Mouse (Mus musculus) kidney, postnatal 0 days (tissue): ENCODE data around the gene Pclo. TPM values are rescaled to one million over a fixed set of nuclear protein-coding genes. Genes with fewer than 3 reads are reported as not detected.
"Not testable (repeated sequence)": the region's sequence is repeated elsewhere in the genome, so short reads cannot be mapped to it uniquely, and the experiment has no call there.

Source experiments
- ATAC-seq: fragments of 200-750 bp; cut with Nextera tagmentation; replicated peaks from 2 replicates; pipeline ENCODE4 v1.8.0; 2017; ENCODE audit warnings: low read depth, moderate number of reproducible peaks, moderate TSS enrichment, moderate library complexity; ENCODE audit not compliant: low FRiP score
- DNase-seq: peaks from one replicate; pipeline ENCODE4 v3.0.0-alpha.2; 2016; ENCODE audit warnings: low spot score
- H3K27ac ChIP-seq: fragments of 300-500 bp; sonication (generic); 2 replicates; pipeline ENCODE4 v1.5.1; 2014; ENCODE audit warnings: mild to moderate bottlenecking
- H3K27me3 ChIP-seq: fragments of 300-500 bp; sonication (generic); 2 replicates; pipeline ENCODE4 v1.6.1; 2014; ENCODE audit warnings: low read length, mixed read lengths; ENCODE audit not compliant: insufficient read depth
- H3K36me3 ChIP-seq: fragments of 300-500 bp; sonication (generic); 2 replicates; pipeline ENCODE4 v1.6.1; 2014; ENCODE audit warnings: low read length, mixed read lengths; ENCODE audit not compliant: insufficient read depth
- H3K4me1 ChIP-seq: fragments of 300-500 bp; sonication (generic); replicated peaks from 2 replicates; pipeline ENCODE4 v1.6.1; 2014; ENCODE audit warnings: antibody characterized with exemption, low read length, mixed read lengths; ENCODE audit not compliant: insufficient read depth
- H3K4me2 ChIP-seq: fragments of 300-500 bp; sonication (generic); 2 replicates; pipeline ENCODE4 v1.6.1; 2014; ENCODE audit warnings: mild to moderate bottlenecking, low read length, moderate library complexity, mixed read lengths
- H3K4me3 ChIP-seq: fragments of 300-500 bp; sonication (generic); replicated peaks from 2 replicates; pipeline ENCODE4 v1.5.1; 2014; ENCODE audit warnings: low read depth, low read length
- H3K9ac ChIP-seq: fragments of 300-500 bp; sonication (generic); 2 replicates; pipeline ENCODE4 v1.6.1; 2014; ENCODE audit warnings: low read depth, low read length
- H3K9me3 ChIP-seq: fragments of 300-500 bp; sonication (generic); replicated peaks from 2 replicates; pipeline ENCODE4 v1.6.1; 2016; ENCODE audit warnings: low read length, inconsistent platforms, mixed read lengths
- CTCF ChIP-seq: IDR thresholded peaks from 2 replicates; pipeline ENCODE4 v1.5.1; 2016; ENCODE audit warnings: antibody characterized with exemption, low read depth, mild to moderate bottlenecking, moderate library complexity
- WGBS: fragments of 180-500 bp; shearing (Covaris S2); extraction: QIAGEN DNeasy Blood & Tissue Kit; methylation state at CpG from one replicate; pipeline ENCODE4 v1.1.7; 2014; 5-methylcytosine and 5-hydroxymethylcytosine counted together
- polyA plus RNA-seq: library from polyadenylated mRNA; unstranded; fragments of >200 nt; fragmentation: Nextera tagmentation; extraction: Ambion mirVana; gene quantifications from 2 replicates; pipeline ENCODE4 v1.2.1, GENCODE M21; 2015

Pclo gene
- polyA plus RNA-seq, 1 experiment from 2014 or later, result 0.42 TPM

DNA sequence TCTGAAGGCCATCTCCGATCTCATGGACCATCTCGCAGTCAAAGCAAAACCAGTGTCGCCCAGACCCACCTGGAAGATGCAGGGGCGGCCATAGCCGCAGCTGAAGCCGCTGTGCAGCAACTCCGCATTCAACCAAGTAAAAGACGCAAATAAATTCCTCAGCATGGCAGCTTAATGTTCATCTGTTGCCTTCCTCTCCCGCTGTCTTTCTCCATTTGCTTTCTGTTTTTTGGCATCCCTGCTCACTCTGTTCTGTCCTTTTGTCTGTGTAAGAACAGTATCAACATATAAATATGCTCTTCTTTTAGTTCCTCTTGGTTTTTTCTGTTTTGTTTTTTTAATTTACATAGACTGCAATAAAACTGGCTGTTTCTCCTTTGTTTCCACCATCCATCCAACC, 279.2 kb downstream of the Pclo start:
- H3K36me3 ChIP-seq, result no peaks in the 10 kb centered on the region
- 84% methylated on average over 9 of the region's 9 CpGs for WGBS
- H3K4me2 ChIP-seq, result no peak overlapping the region
- no peak overlapping the region for H3K4me3 ChIP-seq
- no peaks in the 10 kb centered on the region for H3K9me3 ChIP-seq
- H3K27me3 ChIP-seq, result no peaks in the 10 kb centered on the region
- TF ChIP-seq CTCF, result no peak
- DNase-seq, result no peak
- ATAC-seq, result no peak
- H3K27ac ChIP-seq, result no peak overlapping the region
- no peaks in the 10 kb centered on the region for H3K4me1 ChIP-seq
- H3K9ac ChIP-seq, result no peak overlapping the region

DNA sequence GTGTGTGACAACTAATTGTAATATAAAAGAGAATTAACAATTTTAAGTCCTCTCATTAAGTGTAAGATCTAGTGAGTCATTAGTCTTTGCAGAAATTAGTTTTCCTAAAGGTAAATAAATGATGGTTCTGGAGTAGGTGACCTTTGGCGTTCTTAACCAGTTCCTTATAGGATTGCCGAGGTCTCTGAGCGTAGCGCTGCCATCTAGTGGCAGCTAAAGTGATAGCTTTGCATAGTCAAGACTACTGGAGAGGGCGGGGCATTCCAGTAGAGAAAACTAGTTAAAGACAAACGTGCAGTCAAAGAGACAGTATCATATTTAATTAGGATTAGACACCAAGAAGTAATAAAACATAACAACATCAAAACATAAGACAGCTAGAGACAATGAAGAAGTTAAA, 292.4 kb downstream of the Pclo start:
- Histone ChIP-seq H3K36me3 (no peaks in the 10 kb centered on the region), H3K27me3 (no peaks in the 10 kb centered on the region), H3K4me3 (no peak overlapping the region), H3K9me3 (no peaks in the 10 kb centered on the region), H3K9ac (no peak overlapping the region), H3K4me2 (no peak overlapping the region), H3K4me1 (no peaks in the 10 kb centered on the region), H3K27ac (no peak overlapping the region)
- DNase-seq, result peak; percentile 80
- ATAC-seq, result peak; percentile 78
- 4% methylated on average over 6 of the region's 6 CpGs for WGBS
- peak; percentile 78 for TF ChIP-seq CTCF

DNA sequence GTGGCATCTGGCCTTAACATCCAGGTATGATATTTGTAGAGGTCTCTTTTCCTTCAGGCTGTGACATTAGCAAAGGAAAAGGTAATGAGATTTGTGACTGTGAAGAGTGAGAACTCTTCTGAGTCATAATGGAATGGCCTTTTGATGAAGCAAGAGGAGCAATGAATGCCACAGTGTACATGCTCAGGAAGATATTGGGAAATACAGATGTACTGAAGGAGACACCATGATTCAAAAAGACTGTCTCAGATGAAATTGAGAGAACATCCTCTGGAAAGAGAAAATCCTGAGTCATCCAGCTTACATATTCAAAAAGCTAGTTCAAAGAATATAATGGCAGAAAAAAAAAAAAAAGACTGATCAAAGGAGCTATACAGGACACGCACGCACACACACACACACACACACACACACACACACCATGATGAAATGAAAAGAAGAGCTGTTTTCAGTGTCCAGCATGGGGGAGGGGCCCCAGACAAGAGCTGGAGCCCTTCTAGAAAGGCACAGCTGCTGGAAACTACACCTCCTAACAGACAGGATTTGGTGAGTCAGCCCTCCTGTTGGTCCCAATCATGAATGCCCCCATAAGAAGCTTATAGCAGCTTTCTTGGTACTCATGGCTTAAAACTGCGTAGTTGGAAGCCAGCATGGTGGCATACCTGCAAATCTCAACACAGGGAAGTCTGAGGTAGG, 318.6 kb downstream of the Pclo start:
- ATAC-seq (no peak), DNase-seq (no peak)
- H3K36me3 ChIP-seq, result no peaks in the 10 kb centered on the region
- no peak for TF ChIP-seq CTCF
- WGBS, result 76% methylated on average over 3 of the region's 3 CpGs
- H3K4me2 ChIP-seq, result no peak overlapping the region
- no peaks in the 10 kb centered on the region for H3K9me3 ChIP-seq
- no peak overlapping the region for H3K9ac ChIP-seq
- H3K4me3 ChIP-seq, result no peak overlapping the region
- H3K27me3 ChIP-seq, result no peaks in the 10 kb centered on the region
- H3K27ac ChIP-seq, result no peak overlapping the region
- no peaks in the 10 kb centered on the region for H3K4me1 ChIP-seq

- Histone ChIP-seq H3K4me3 (no peak overlapping the region), H3K36me3 (no peaks in the 10 kb centered on the region), H3K4me1 (no peaks in the 10 kb centered on the region), H3K27ac (no peak overlapping the region), H3K4me2 (no peak overlapping the region), H3K9me3 (no peaks in the 10 kb centered on the region), H3K27me3 (no peaks in the 10 kb centered on the region), H3K9ac (no peak overlapping the region)
- ATAC-seq, result no peak
- 61% methylated on average over 4 of the region's 4 CpGs for WGBS
- no peak for DNase-seq
- no peak for TF ChIP-seq CTCF
These were observed 319.7 kb downstream of the Pclo start for GRCm38 (mm10) chr5:14834155-14834991.

- H3K4me2 ChIP-seq, result no peak overlapping the region
- no peaks in the 10 kb centered on the region for H3K9me3 ChIP-seq
- H3K36me3 ChIP-seq, result no peaks in the 10 kb centered on the region
- ATAC-seq, result no peak
- no peak overlapping the region for H3K27ac ChIP-seq
- DNase-seq, result no peak
- TF ChIP-seq CTCF, result no peak
- H3K9ac ChIP-seq, result no peak overlapping the region
- no peak overlapping the region for H3K4me3 ChIP-seq
- H3K4me1 ChIP-seq, result no peaks in the 10 kb centered on the region
- H3K27me3 ChIP-seq, result no peaks in the 10 kb centered on the region
These were observed 338.9 kb downstream of the Pclo start for GRCm38 (mm10) chr5:14853650-14854049.

- not testable (repeated sequence) for H3K9me3 ChIP-seq
These were observed 370.6 kb downstream of the Pclo start for GRCm38 (mm10) chr5:14885291-14885690.

More at GRCm38 (mm10) chr5:14885291-14885690, 370.6 kb downstream of the Pclo start:
- H3K4me1 ChIP-seq, H3K4me3 ChIP-seq, H3K9ac ChIP-seq, H3K27ac ChIP-seq, H3K36me3 ChIP-seq, ATAC-seq, H3K27me3 ChIP-seq, H3K4me2 ChIP-seq, DNase-seq: not testable (repeated sequence)
- 42% methylated on average over 2 of the region's 2 CpGs for WGBS
